Comparison of ENCODE assay signal across 8 mouse cellular contexts in the genomic region with DNA sequence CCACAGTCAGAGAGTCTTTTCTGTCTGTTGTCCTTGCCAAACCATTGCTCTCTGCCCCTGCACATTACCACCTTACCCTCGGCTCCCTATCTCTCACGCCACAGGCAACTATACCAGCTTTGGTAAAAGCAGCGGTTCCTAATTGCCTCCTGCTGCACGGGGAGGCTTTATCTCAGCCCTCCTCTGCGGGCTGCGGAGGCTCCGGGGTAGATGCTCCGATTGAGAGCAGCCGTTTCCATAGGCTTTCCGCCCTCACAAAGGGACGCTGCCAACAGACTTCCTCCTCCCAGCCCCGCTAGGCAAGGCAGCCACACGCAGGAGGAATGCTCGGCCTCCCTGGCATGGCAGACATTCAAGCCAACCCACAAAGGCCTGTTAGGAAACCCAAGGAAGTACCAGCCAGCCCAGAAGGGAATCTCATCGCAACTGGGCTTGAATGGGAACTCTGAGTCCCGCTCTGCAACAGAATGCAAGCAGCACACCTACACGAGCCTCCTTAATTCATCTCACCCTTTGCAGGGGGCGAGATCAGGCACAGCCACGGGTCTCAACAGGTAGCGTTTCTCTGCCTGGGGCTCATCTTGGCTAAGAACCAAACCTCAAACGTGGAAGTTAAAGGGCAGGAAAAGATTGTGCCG.
DNase-seq lines count a peak whose midpoint lies in the region; ATAC-seq lines count a peak whose summit lies in the region.

No protein-coding gene starts in this region.

- WGBS in neural tube, embryonic 14.5 days, result 9% methylated on average over 22 of the region's 22 CpGs

- H3K4me1 ChIP-seq in neural tube, embryonic 14.5 days (ENCODE audit: control insufficient read depth, insufficient read depth, low read length), result peaks cover 6% of the 10 kb centered on the region; the same call in 1 of the 2 replicates

- H3K27me3 ChIP-seq in neural tube, embryonic 14.5 days (ENCODE audit: control insufficient read depth, insufficient read depth, low read length), result 0 out of 2 replicates have a peak, but pooled peaks cover 2% of the 10 kb centered on the region

- no peak overlapping the region for H3K4me3 ChIP-seq in neural tube, embryonic 14.5 days (ENCODE audit: low read depth, low read length)

- no peaks in the 10 kb centered on the region for H3K9me3 ChIP-seq in neural tube, embryonic 14.5 days (ENCODE audit: control insufficient read depth, low read length)

- ATAC-seq in neural tube, embryonic 14.5 days (ENCODE audit: low read depth), result peak; percentile 34; the same call in 1 of the 2 replicates
- ATAC-seq in erythroblast, adult 5-6 weeks (replicated peaks; ENCODE audit: low FRiP score, poor library complexity, severe bottlenecking), result no peak

- no peaks in the 10 kb centered on the region for H3K36me3 ChIP-seq in neural tube, embryonic 14.5 days (ENCODE audit: control insufficient read depth, insufficient read depth, low read length)

- peak overlapping the region; percentile 28; the same call in 1 of the 2 replicates for H3K4me2 ChIP-seq in neural tube, embryonic 14.5 days (ENCODE audit: low read depth, low read length)

- peak; percentile 49 for DNase-seq in ovary, postnatal 36 days (ENCODE audit: low spot score)
- no peak for DNase-seq in ovary, postnatal 14 days (ENCODE audit: low spot score)
- peak; percentile 86 for DNase-seq in fat pad, adult 2 months (ENCODE audit: extremely low read depth, low read depth, low spot score)
- peak; percentile 58 for DNase-seq in heart, postnatal 4 days
- DNase-seq in layer of hippocampus, adult 9-11 months, result peak; percentile 89
- peak; percentile 75 to 78 for DNase-seq in lung, adult 18-20 months

- no peak overlapping the region for H3K27ac ChIP-seq in neural tube, embryonic 14.5 days (ENCODE audit: low read depth, low read length)

- H3K9ac ChIP-seq in neural tube, embryonic 14.5 days (replicated peaks; ENCODE audit: low read depth, low read length), result no peak overlapping the region
